Mouse (Mus musculus) liver, postnatal 0 days (tissue): ENCODE data around the gene AC129217.1. TPM values are rescaled to one million over a fixed set of nuclear protein-coding genes. Genes with fewer than 3 reads are reported as not detected.
"Not testable (repeated sequence)": the region's sequence is repeated elsewhere in the genome, so short reads cannot be mapped to it uniquely, and the experiment has no call there.

Experiments used
- ATAC-seq: fragments of 200-750 bp; cut with Nextera tagmentation; 2 replicates; pipeline ENCODE4 v1.8.0; 2017; ENCODE audit warnings: mild to moderate bottlenecking, moderate library complexity
- DNase-seq: peaks from one replicate; pipeline ENCODE4 v3.0.0-alpha.2; 2016
- H3K27ac ChIP-seq: fragments of 300-500 bp; sonication (generic); 2 replicates; pipeline ENCODE4 v1.5.1; 2014; ENCODE audit warnings: antibody characterized with exemption, moderate library complexity, mild to moderate bottlenecking, low read depth
- H3K27me3 ChIP-seq: fragments of 300-500 bp; sonication (generic); 2 replicates; pipeline ENCODE4 v1.6.1; 2014; ENCODE audit warnings: low read length, control low read depth, mixed read lengths; ENCODE audit not compliant: insufficient read depth
- H3K36me3 ChIP-seq: fragments of 300-500 bp; sonication (generic); replicated peaks from 2 replicates; pipeline ENCODE4 v1.6.1; 2014; ENCODE audit warnings: mild to moderate bottlenecking, control low read depth, low read length, moderate library complexity, mixed read lengths; ENCODE audit not compliant: insufficient read depth
- H3K4me1 ChIP-seq: fragments of 300-500 bp; sonication (generic); 2 replicates; pipeline ENCODE4 v1.6.1; 2014; ENCODE audit warnings: antibody characterized with exemption, mild to moderate bottlenecking, control low read depth; ENCODE audit not compliant: insufficient read depth
- H3K4me2 ChIP-seq: fragments of 300-500 bp; sonication (generic); 2 replicates; pipeline ENCODE4 v1.6.1; 2014; ENCODE audit warnings: low read depth, mild to moderate bottlenecking, low read length, moderate library complexity, mixed read lengths
- H3K4me3 ChIP-seq: fragments of 300-500 bp; sonication (generic); 2 replicates; pipeline ENCODE4 v1.5.1; 2014; ENCODE audit warnings: low read depth, low read length
- H3K9ac ChIP-seq: fragments of 300-500 bp; sonication (generic); replicated peaks from 2 replicates; pipeline ENCODE4 v1.6.1; 2014; ENCODE audit warnings: mild to moderate bottlenecking, moderate library complexity
- H3K9me3 ChIP-seq: fragments of 300-500 bp; sonication (generic); 2 replicates; pipeline ENCODE4 v1.6.1; 2016; ENCODE audit warnings: mild to moderate bottlenecking, control low read depth, low read length, mixed read lengths
- CTCF ChIP-seq: sonication (generic); IDR thresholded peaks from 2 replicates; pipeline ENCODE4 v1.5.1; 2016; ENCODE audit warnings: antibody characterized with exemption, low read depth
- EP300 ChIP-seq: IDR thresholded peaks from 2 replicates; pipeline ENCODE4 v1.6.1; 2016; ENCODE audit warnings: antibody characterized with exemption, low read depth, mild to moderate bottlenecking
- WGBS: fragments of 180-500 bp; shearing (Covaris S2); extraction: QIAGEN DNeasy Blood & Tissue Kit; methylation state at CpG from one replicate; pipeline ENCODE4 v1.1.7; 2014; ENCODE audit not compliant: insufficient replicate concordance; 5-methylcytosine and 5-hydroxymethylcytosine counted together
- polyA plus RNA-seq: library from polyadenylated mRNA; unstranded; fragments of >200 nt; fragmentation: Nextera tagmentation; extraction: Ambion mirVana; gene quantifications from 2 replicates; pipeline ENCODE4 v1.2.1, GENCODE M21; 2015

The AC129217.1 gene
- polyA plus RNA-seq, 1 experiment from 2014 or later = not detected

DNA sequence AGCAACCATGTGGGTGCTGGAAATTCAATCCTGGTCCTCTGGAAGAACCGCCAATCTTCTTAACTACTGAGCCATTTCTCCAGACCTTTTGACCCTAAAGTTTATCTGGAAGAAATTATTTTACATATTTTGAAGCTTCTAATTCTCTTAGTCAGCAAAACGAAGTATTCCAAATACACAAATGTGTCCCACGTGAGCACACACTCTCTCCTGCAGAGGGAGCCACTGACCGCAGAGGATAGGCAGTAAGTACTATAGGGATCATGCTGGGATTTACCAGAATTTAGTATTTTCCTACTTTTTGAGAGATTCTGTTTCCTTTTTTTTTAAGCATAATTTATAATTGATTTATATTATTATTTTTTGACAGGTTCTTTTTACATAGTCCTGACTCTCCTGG lies 28.1 kb downstream of the AC129217.1 start:
- H3K9ac ChIP-seq = no peak overlapping the region
- TF ChIP-seq EP300 (no peak), CTCF (peak; percentile 83)
- H3K27ac ChIP-seq = no peak overlapping the region
- ATAC-seq = peak; percentile 57; the same call in 1 of the 2 replicates
- no peaks in the 10 kb centered on the region for H3K9me3 ChIP-seq
- no peak overlapping the region for H3K4me2 ChIP-seq
- DNase-seq = peak; percentile 66
- no peaks in the 10 kb centered on the region for H3K36me3 ChIP-seq
- H3K27me3 ChIP-seq = no peaks in the 10 kb centered on the region
- H3K4me3 ChIP-seq = no peak overlapping the region
- WGBS = 32% methylated on average over 4 of the region's 4 CpGs
- H3K4me1 ChIP-seq = no peaks in the 10 kb centered on the region

DNA sequence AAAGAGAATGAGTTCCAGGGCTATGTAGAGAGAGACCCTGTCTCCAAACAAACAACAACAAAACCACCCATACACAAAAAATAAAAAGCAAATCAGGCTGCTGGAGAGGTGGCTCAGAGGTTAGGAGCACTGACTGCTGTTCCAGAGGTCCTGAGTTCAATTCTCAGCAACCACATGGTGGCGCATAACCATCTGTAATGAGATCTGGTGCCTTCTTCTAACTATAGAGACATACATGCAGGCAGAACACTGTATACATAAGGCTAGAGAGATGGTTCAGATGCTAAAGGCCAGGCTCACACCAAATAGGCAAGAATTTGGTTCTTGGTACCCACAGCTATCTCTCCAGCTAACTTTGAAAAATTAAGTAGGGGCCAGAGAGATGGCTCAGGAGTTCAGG lies 29.4 kb downstream of the AC129217.1 start:
- no peak for DNase-seq
- no peak for ATAC-seq
- H3K36me3 ChIP-seq = no peaks in the 10 kb centered on the region
- peak; percentile 76 for TF ChIP-seq CTCF
- no peak for TF ChIP-seq EP300
- no peaks in the 10 kb centered on the region for H3K27me3 ChIP-seq
- H3K9me3 ChIP-seq = no peaks in the 10 kb centered on the region
- H3K4me2 ChIP-seq = no peak overlapping the region
- H3K4me1 ChIP-seq = no peaks in the 10 kb centered on the region
- WGBS = 19% methylated on average over 1 of the region's 1 CpGs
- no peak overlapping the region for H3K27ac ChIP-seq
- no peak overlapping the region for H3K9ac ChIP-seq
- H3K4me3 ChIP-seq = no peak overlapping the region

DNA sequence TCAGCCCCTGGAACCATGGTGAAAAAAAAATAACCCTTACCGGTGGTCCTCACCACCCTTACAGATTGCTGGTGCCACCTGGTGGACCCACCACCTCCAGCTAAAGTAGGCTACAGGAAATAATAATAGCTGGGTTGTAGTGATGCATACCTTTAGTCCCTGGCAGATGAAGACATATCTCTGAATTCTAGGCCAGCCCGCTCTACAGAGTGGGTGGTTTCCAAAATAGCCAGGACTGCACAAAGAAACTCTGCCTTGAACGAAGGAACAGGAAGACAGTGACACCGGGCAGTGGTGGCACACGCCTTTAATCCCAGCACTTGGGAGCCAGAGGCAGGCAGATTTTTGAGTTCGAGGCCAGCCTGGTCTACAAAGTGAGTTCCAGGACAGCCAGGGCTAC lies 34.7 kb downstream of the AC129217.1 start:
- no peak overlapping the region for H3K9ac ChIP-seq
- H3K9me3 ChIP-seq = no peaks in the 10 kb centered on the region
- H3K27ac ChIP-seq = no peak overlapping the region
- TF ChIP-seq CTCF = no peak
- no peak for TF ChIP-seq EP300
- H3K4me3 ChIP-seq = no peak overlapping the region
- WGBS = 75% methylated on average over 6 of the region's 6 CpGs
- no peak for DNase-seq
- no peaks in the 10 kb centered on the region for H3K4me1 ChIP-seq
- no peaks in the 10 kb centered on the region for H3K27me3 ChIP-seq
- no peak for ATAC-seq
- no peak overlapping the region for H3K4me2 ChIP-seq
- no peaks in the 10 kb centered on the region for H3K36me3 ChIP-seq

DNA sequence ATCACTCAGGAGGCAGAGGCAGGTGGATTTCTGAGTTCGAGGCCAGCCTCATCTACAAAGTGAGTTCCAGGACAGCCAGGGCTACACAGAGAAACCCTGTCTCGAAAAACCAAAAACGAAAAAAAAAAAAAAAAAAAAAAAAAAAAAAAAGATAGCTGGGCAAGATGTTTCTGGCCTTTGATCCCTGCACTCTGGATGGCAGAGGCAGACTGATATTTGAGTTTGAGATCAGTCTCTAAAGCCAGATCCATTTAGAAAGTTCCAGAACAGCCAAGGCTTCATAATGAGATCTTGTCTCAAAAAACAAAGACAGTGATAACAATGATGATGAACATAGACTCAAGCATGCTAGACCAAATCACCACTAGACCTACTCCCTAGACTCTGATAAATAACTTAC lies 40.8 kb downstream of the AC129217.1 start:
- not testable (repeated sequence) for DNase-seq, H3K27me3 ChIP-seq, ATAC-seq, H3K9me3 ChIP-seq
- Histone ChIP-seq H3K4me1 (peaks cover 11% of the 10 kb centered on the region; the same call in 1 of the 2 replicates), H3K4me3 (peak overlapping the region; percentile 96), H3K36me3 (peaks cover 18% of the 10 kb centered on the region), H3K27ac (peak overlapping the region; percentile 86), H3K9ac (peak overlapping the region; percentile 98), H3K4me2 (peak overlapping the region; percentile 77)
- 56% methylated on average over 3 of the region's 3 CpGs for WGBS

DNA sequence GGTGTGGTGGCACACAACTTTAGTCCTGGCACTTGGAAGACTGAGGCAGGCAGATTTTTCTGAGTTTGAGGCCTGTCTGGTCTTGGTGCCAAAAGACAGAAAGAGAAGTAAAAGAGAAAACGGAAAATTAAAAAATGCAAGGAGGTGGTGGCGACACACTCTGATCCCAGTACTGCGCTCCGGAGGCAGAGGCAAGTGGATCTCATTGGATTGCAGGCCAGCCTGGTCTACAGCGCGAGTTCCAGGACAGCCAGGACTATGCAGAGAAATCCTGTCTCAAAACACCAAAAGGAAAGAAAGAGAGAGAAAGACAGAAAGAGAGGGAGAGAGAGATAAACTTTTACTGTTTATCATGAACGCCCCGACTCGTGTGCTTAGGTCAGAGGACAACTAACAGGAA lies 41.3 kb downstream of the AC129217.1 start:
- ATAC-seq = 0 out of 2 replicates have a peak, but pooled peaks have one; percentile 9
- peak overlapping the region; percentile 96 for H3K4me3 ChIP-seq
- H3K4me1 ChIP-seq = peaks cover 11% of the 10 kb centered on the region; the same call in 1 of the 2 replicates
- peak overlapping the region; percentile 98 for H3K9ac ChIP-seq
- DNase-seq = peak; percentile 17
- H3K27me3 ChIP-seq = no peaks in the 10 kb centered on the region
- 25% methylated on average over 9 of the region's 9 CpGs for WGBS
- no peak for TF ChIP-seq EP300
- TF ChIP-seq CTCF = no peak
- H3K9me3 ChIP-seq = no peaks in the 10 kb centered on the region
- peak overlapping the region; percentile 74 for H3K27ac ChIP-seq
- peak overlapping the region; percentile 77 for H3K4me2 ChIP-seq
- peaks cover 22% of the 10 kb centered on the region for H3K36me3 ChIP-seq

DNA sequence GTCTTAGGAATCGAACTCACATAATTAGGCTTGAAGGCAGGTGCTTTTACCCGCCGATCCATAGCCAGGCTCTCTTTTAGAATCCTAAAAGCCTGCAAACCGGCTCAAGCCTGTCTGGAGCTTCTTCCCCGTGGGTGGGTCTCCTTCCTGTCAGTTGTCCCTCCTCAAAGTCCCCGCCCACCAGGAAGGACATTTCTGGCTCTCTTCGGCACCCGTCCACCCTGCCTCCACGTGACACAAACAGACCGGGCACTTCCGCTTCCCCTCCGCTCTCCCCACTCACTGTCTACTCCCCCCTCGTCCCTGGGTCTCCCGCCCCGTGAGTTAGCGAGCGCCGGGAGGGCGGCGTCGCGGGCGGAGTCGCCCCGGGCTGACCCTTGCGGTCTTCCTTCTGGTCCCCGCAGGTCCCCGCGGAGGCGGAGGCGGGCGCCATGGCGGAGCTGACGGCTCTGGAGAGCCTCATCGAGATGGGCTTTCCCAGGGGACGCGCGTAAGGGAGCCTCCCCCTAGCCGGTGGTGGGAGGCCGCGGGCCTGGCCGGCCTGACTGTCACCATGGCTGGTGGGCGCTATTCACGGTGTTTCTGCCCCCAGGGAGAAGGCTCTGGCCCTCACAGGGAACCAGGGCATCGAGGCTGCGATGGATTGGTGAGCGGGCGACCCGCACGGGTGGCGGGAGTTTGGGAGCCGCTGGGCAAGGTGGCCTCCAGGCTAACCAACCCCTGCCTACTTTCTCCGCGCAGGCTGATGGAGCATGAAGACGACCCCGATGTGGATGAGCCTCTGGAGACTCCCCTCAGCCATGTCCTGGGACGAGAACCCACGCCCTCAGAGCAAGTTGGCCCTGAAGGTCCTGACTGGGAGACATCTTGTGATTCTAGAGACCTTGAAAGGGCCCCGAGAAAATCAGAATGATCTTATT lies 42.0 kb downstream of the AC129217.1 start, which contains the start of gene Ubxn1:
Gene Ubxn1 (plus strand): TSS at position 230 of the 920 bp plus-strand sequence.
- 0 out of 2 replicates have a peak, but pooled peaks have one; percentile 2 for TF ChIP-seq CTCF
- peak; percentile 82 for TF ChIP-seq EP300
- ATAC-seq = peak; percentile 97
- DNase-seq = peak; percentile 97
- WGBS = under 1% methylated on average over 59 of the region's 59 CpGs
- peak within 1 kb of the TSS; percentile 94 for H3K27ac ChIP-seq
- H3K27me3 ChIP-seq = no peaks in the 10 kb centered on the region
- H3K36me3 ChIP-seq = peaks cover 29% of the 10 kb centered on the region
- H3K4me3 ChIP-seq = peak within 1 kb of the TSS; percentile 96
- H3K4me1 ChIP-seq = peaks cover 11% of the 10 kb centered on the region; the same call in 1 of the 2 replicates
- peak within 1 kb of the TSS; percentile 98 for H3K9ac ChIP-seq
- no peaks in the 10 kb centered on the region for H3K9me3 ChIP-seq
- peak within 1 kb of the TSS; percentile 77 for H3K4me2 ChIP-seq
